Mouse (Mus musculus) intestine, postnatal 0 days (tissue): ENCODE measurements around the gene Gm11034. TPM values are rescaled to one million over a fixed set of nuclear protein-coding genes. Genes with fewer than 3 reads are reported as not detected.

Source experiments
- ATAC-seq: fragments of 200-750 bp; cut with Nextera tagmentation; 2 replicates; pipeline ENCODE4 v1.8.0; 2017; ENCODE audit warnings: mild to moderate bottlenecking, moderate TSS enrichment, moderate library complexity
- H3K27ac ChIP-seq: fragments of 300-500 bp; sonication (generic); 2 replicates; pipeline ENCODE4 v1.5.1; 2014; ENCODE audit warnings: mild to moderate bottlenecking, low read depth, low read length, moderate library complexity
- H3K27me3 ChIP-seq: fragments of 300-500 bp; sonication (generic); replicated peaks from 2 replicates; pipeline ENCODE4 v1.6.1; 2014; ENCODE audit warnings: low read length, mixed read lengths; ENCODE audit not compliant: control insufficient read depth, insufficient read depth
- H3K36me3 ChIP-seq: fragments of 300-500 bp; sonication (generic); 2 replicates; pipeline ENCODE4 v1.6.1; 2014; ENCODE audit warnings: mild to moderate bottlenecking, moderate library complexity; ENCODE audit not compliant: control insufficient read depth, insufficient read depth
- H3K4me1 ChIP-seq: fragments of 300-500 bp; sonication (generic); replicated peaks from 2 replicates; pipeline ENCODE4 v1.6.1; 2014; ENCODE audit warnings: antibody characterized with exemption, low read length, mixed read lengths; ENCODE audit not compliant: control insufficient read depth, insufficient read depth
- H3K4me2 ChIP-seq: fragments of 300-500 bp; sonication (generic); replicated peaks from 2 replicates; pipeline ENCODE4 v1.6.1; 2014; ENCODE audit warnings: low read depth, mild to moderate bottlenecking, moderate library complexity
- H3K4me3 ChIP-seq: fragments of 300-500 bp; sonication (generic); 2 replicates; pipeline ENCODE4 v1.5.1; 2014; ENCODE audit warnings: low read depth, low read length
- H3K9ac ChIP-seq: fragments of 300-500 bp; sonication (generic); 2 replicates; pipeline ENCODE4 v1.6.1; 2014; ENCODE audit warnings: mild to moderate bottlenecking, low read depth, low read length
- H3K9me3 ChIP-seq: fragments of 300-500 bp; sonication (generic); 2 replicates; pipeline ENCODE4 v1.6.1; 2016; ENCODE audit warnings: mixed run types; ENCODE audit not compliant: control insufficient read depth
- CTCF ChIP-seq: sonication (generic); IDR thresholded peaks from 2 replicates; pipeline ENCODE4 v1.5.1; 2016; ENCODE audit warnings: low read depth, mild to moderate bottlenecking, control low read depth, antibody characterized with exemption, moderate library complexity
- WGBS: fragments of 180-500 bp; shearing (Covaris S2); extraction: QIAGEN DNeasy Blood & Tissue Kit; methylation state at CpG from one replicate; pipeline ENCODE4 v1.1.7; 2014; 5-methylcytosine and 5-hydroxymethylcytosine counted together
- polyA plus RNA-seq: library from polyadenylated mRNA; unstranded; fragments of >200 nt; fragmentation: Nextera tagmentation; extraction: Ambion mirVana; gene quantifications from 2 replicates; pipeline ENCODE4 v1.2.1, GENCODE M21; 2015

The Gm11034 gene
- polyA plus RNA-seq, 1 experiment from 2014 or later = not detected

- Histone ChIP-seq H3K27me3 (no peaks in the 10 kb centered on the region), H3K36me3 (peaks cover 10% of the 10 kb centered on the region; the same call in 1 of the 2 replicates), H3K4me2 (peak within 1 kb of the TSS; percentile 73), H3K4me1 (0 out of 2 replicates have a peak, but pooled peaks cover 3% of the 10 kb centered on the region), H3K4me3 (peak within 1 kb of the TSS; percentile 80), H3K9ac (peak within 1 kb of the TSS; percentile 64), H3K9me3 (no peaks in the 10 kb centered on the region), H3K27ac (peak within 1 kb of the TSS; percentile 91)
- under 1% methylated on average over 54 of the region's 54 CpGs for WGBS
- ATAC-seq = peak; percentile 95
- TF ChIP-seq CTCF = peak; percentile 90
Measured at GRCm38 (mm10) chr8:72239499-72240402, 26.3 kb upstream of the Gm11034 start, which contains the start of gene Ap1m1. Gene Ap1m1 (plus strand): TSS chr8:72240018.

- 0 out of 2 replicates have a peak, but pooled peaks cover 3% of the 10 kb centered on the region for H3K4me1 ChIP-seq
- H3K9ac ChIP-seq = no peak overlapping the region
- no peak overlapping the region for H3K27ac ChIP-seq
- 92% methylated on average over 5 of the region's 5 CpGs for WGBS
- H3K36me3 ChIP-seq = peaks cover 19% of the 10 kb centered on the region
- ATAC-seq = no peak
- H3K4me2 ChIP-seq = no peak overlapping the region
- no peaks in the 10 kb centered on the region for H3K9me3 ChIP-seq
- H3K4me3 ChIP-seq = no peak overlapping the region
- no peaks in the 10 kb centered on the region for H3K27me3 ChIP-seq
- no peak for TF ChIP-seq CTCF
Measured at GRCm38 (mm10) chr8:72222656-72223055, 9.2 kb upstream of the Gm11034 start.

GRCm38 (mm10) chr8:72220758-72221157 is 7.3 kb upstream of the Gm11034 start:
- 83% methylated on average over 4 of the region's 4 CpGs for WGBS
- 0 out of 2 replicates have a peak overlapping the region, but pooled peaks have one; percentile 77 for H3K9ac ChIP-seq
- no peak for ATAC-seq

GRCm38 (mm10) chr8:72219541-72220363 is 6.3 kb upstream of the Gm11034 start, which contains the start of gene Fam32a:
Gene Fam32a (plus strand): TSS chr8:72219730.
- Histone ChIP-seq H3K9ac (peak within 1 kb of the TSS; percentile 77), H3K27ac (peak within 1 kb of the TSS; percentile 78), H3K36me3 (peaks cover 19% of the 10 kb centered on the region), H3K27me3 (no peaks in the 10 kb centered on the region), H3K4me1 (0 out of 2 replicates have a peak, but pooled peaks cover 3% of the 10 kb centered on the region), H3K4me2 (peak within 1 kb of the TSS; percentile 84), H3K9me3 (no peaks in the 10 kb centered on the region), H3K4me3 (peak within 1 kb of the TSS; percentile 70)
- WGBS = 20% methylated on average over 39 of the region's 39 CpGs
- peak; percentile 95 for ATAC-seq
- TF ChIP-seq CTCF = no peak

More at GRCm38 (mm10) chr8:72220758-72221157, 7.3 kb upstream of the Gm11034 start:
- Histone ChIP-seq H3K27me3 (no peaks in the 10 kb centered on the region), H3K9me3 (no peaks in the 10 kb centered on the region), H3K4me3 (peak overlapping the region; percentile 70; the same call in 1 of the 2 replicates), H3K4me2 (peak overlapping the region; percentile 84), H3K27ac (no peak overlapping the region), H3K4me1 (0 out of 2 replicates have a peak, but pooled peaks cover 3% of the 10 kb centered on the region), H3K36me3 (peaks cover 19% of the 10 kb centered on the region)
- peak; percentile 51 for TF ChIP-seq CTCF

GRCm38 (mm10) chr8:72218781-72219540 is 5.5 kb upstream of the Gm11034 start:
- peak; percentile 18; the same call in 1 of the 2 replicates for ATAC-seq
- H3K4me3 ChIP-seq = peak overlapping the region; percentile 70
- peak overlapping the region; percentile 77; the same call in 1 of the 2 replicates for H3K9ac ChIP-seq
- no peaks in the 10 kb centered on the region for H3K27me3 ChIP-seq
- H3K4me2 ChIP-seq = peak overlapping the region; percentile 84
- 0 out of 2 replicates have a peak, but pooled peaks cover 3% of the 10 kb centered on the region for H3K4me1 ChIP-seq
- H3K36me3 ChIP-seq = peaks cover 19% of the 10 kb centered on the region
- no peak for TF ChIP-seq CTCF
- 74% methylated on average over 9 of the region's 10 CpGs for WGBS
- peak overlapping the region; percentile 78; the same call in 1 of the 2 replicates for H3K27ac ChIP-seq
- no peaks in the 10 kb centered on the region for H3K9me3 ChIP-seq
